Mouse (Mus musculus) neural tube, embryonic 12.5 days (tissue): ENCODE data around the gene Sh2d5. TPM values are rescaled to one million over a fixed set of nuclear protein-coding genes. Genes with fewer than 3 reads are reported as not detected.
A peak's percentile ranks its signal among the peaks of the same experiment; 100 is the strongest.

Source experiments
- ATAC-seq: fragments of 200-750 bp; cut with Nextera tagmentation; 2 replicates; pipeline ENCODE4 v1.8.0; 2017; ENCODE audit warnings: low read depth, mild to moderate bottlenecking, moderate TSS enrichment, moderate library complexity; ENCODE audit not compliant: low FRiP score
- H3K27ac ChIP-seq: fragments of 300-500 bp; sonication (generic); 2 replicates; pipeline ENCODE4 v1.5.1; 2016
- H3K27me3 ChIP-seq: fragments of 300-500 bp; sonication (generic); replicated peaks from 2 replicates; pipeline ENCODE4 v1.6.1; 2016; ENCODE audit warnings: mild to moderate bottlenecking
- H3K36me3 ChIP-seq: fragments of 300-500 bp; sonication (generic); 2 replicates; pipeline ENCODE4 v1.6.1; 2016; ENCODE audit warnings: mild to moderate bottlenecking
- H3K4me1 ChIP-seq: fragments of 300-500 bp; sonication (generic); 2 replicates; pipeline ENCODE4 v1.6.1; 2016
- H3K4me2 ChIP-seq: fragments of 300-500 bp; sonication (generic); replicated peaks from 2 replicates; pipeline ENCODE4 v1.6.1; 2016; ENCODE audit warnings: mild to moderate bottlenecking
- H3K4me3 ChIP-seq: fragments of 300-500 bp; sonication (generic); 2 replicates; pipeline ENCODE4 v1.5.1; 2016
- H3K9ac ChIP-seq: fragments of 300-500 bp; sonication (generic); 2 replicates; pipeline ENCODE4 v1.6.1; 2016; ENCODE audit warnings: mild to moderate bottlenecking
- H3K9me3 ChIP-seq: fragments of 300-500 bp; sonication (generic); 2 replicates; pipeline ENCODE4 v1.6.1; 2016; ENCODE audit warnings: mild to moderate bottlenecking
- WGBS: fragments of 180-500 bp; shearing (Covaris S2); methylation state at CpG from one replicate; pipeline ENCODE4 v1.1.7; 2016; 5-methylcytosine and 5-hydroxymethylcytosine counted together
- polyA plus RNA-seq: library from polyadenylated mRNA; unstranded; fragments of >200 nt; fragmentation: Nextera tagmentation; extraction: Ambion mirVana; gene quantifications from 2 replicates; pipeline ENCODE4 v1.2.1, GENCODE M21; 2016

Gene Sh2d5
- polyA plus RNA-seq, 1 experiment from 2014 or later, result 4.6 TPM

DNA sequence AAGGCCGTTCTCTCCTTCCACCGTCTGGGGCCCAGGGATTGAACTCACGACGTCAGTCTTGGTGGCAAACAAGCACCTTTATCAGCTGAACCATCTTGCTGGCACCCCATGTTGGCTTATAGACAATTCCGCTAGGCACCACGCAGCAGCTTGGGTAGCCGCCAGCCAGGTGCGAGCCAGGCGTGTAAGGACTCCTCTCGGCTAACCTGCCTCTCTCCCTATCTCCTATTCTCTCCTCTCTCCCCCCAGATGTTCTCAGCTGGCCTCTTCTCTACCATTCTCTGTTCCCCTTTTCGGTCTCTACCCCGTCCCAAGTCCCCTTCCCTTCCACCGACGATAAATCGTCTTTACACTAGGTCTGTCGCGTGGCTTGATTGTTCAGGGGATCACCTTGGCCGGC, 53.5 kb downstream of the Sh2d5 start:
- no peaks in the 10 kb centered on the region for H3K9me3 ChIP-seq
- H3K4me1 ChIP-seq, result peaks cover 18% of the 10 kb centered on the region
- peak overlapping the region; percentile 91 for H3K4me2 ChIP-seq
- H3K27me3 ChIP-seq, result no peaks in the 10 kb centered on the region
- peak overlapping the region; percentile 50; the same call in 1 of the 2 replicates for H3K27ac ChIP-seq
- H3K36me3 ChIP-seq, result peaks cover 15% of the 10 kb centered on the region
- H3K4me3 ChIP-seq, result peak overlapping the region; percentile 95
- 16% methylated on average over 18 of the region's 18 CpGs for WGBS
- no peak for ATAC-seq
- peak overlapping the region; percentile 62 for H3K9ac ChIP-seq

DNA sequence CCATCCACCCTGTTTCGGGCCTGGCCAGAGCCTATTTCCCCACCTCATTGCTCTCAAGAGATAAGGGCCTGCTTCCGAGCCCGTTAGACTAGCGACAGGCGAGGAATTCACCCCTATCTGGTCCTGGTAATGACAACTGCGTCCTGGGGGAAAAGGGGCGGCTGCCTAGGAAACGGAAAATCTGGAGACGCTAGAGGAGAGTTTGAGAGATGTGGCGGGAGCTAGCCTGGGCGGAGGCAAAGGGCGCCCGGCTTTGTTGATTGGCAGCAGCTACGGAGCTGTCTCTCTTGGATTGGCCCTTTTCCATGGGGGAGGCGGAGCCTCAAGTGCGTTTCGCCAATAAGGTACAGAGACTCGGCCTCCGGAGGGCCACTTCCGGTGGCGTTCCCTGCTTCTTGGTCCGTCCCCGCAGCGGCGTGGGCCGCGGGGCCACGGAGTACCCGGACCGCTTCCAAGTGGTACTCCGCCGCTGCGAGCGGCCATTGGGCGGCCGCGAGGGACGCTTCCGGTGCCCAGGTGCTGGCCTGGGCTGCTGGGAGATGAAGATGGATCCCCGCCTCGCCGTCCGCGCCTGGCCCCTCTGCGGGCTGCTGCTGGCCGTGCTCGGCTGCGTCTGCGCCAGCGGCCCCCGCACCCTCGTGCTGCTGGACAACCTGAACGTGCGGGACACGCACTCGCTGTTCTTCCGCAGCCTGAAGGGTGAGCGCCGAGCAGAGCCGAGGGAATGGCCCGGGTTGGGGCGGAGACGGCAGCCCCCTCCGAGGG, 54.3 kb downstream of the Sh2d5 start, which contains the start of gene Ddost:
Ddost (plus strand) TSS at position 391 of the 765 bp plus-strand sequence.
- peaks cover 18% of the 10 kb centered on the region for H3K4me1 ChIP-seq
- peak; percentile 98 for ATAC-seq
- no peaks in the 10 kb centered on the region for H3K9me3 ChIP-seq
- peak within 1 kb of the TSS; percentile 90 for H3K9ac ChIP-seq
- peak within 1 kb of the TSS; percentile 91 for H3K4me2 ChIP-seq
- peak within 1 kb of the TSS; percentile 50 for H3K27ac ChIP-seq
- H3K36me3 ChIP-seq, result peaks cover 23% of the 10 kb centered on the region
- under 1% methylated on average over 64 of the region's 64 CpGs for WGBS
- peak within 1 kb of the TSS; percentile 95 for H3K4me3 ChIP-seq
- no peaks in the 10 kb centered on the region for H3K27me3 ChIP-seq

DNA sequence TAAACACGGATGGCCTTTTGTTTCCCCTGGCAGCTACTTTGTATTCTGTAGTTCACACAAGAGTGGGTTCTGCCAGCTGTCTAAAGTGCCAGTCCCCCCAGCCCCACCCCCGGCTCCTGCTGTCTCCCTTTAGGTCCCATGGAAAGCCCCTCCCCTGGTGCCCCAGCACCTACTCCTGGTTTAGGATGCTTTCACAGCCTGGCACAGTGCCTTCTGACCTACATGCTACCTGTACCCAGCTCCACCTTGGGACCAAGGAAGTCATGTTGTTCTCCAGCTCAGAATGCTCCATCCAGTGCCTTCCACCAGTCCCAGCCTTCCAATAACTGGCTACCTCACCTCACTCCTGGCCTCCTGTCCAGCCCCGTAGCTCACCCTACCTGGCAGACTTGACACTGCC, 56.8 kb downstream of the Sh2d5 start:
- no peaks in the 10 kb centered on the region for H3K27me3 ChIP-seq
- no peak overlapping the region for H3K4me3 ChIP-seq
- peaks cover 18% of the 10 kb centered on the region for H3K4me1 ChIP-seq
- H3K27ac ChIP-seq, result no peak overlapping the region
- no peak overlapping the region for H3K4me2 ChIP-seq
- ATAC-seq, result no peak
- peak overlapping the region; percentile 26; the same call in 1 of the 2 replicates for H3K9ac ChIP-seq
- no peaks in the 10 kb centered on the region for H3K9me3 ChIP-seq
- 89% methylated on average over 3 of the region's 3 CpGs for WGBS
- peaks cover 48% of the 10 kb centered on the region for H3K36me3 ChIP-seq

DNA sequence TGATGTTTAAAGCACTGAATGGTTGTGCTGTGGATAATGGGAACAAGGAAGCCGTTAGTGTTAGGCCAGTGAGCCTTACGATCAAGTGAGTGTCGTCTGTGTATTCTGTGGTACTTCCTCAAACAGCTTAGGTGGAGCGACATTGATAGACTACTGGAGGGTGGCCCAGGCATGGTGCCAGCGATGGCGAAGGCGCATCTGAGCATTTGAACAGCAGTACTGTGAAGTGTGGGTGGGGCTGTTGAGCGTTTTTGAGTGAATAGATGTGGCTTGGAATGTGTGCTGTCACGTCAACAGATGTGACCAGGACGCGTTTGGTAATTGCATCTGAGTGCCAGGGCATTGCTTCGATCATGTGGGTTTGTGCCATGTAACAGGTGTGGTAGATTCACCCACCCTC, 57.5 kb downstream of the Sh2d5 start:
- no peak overlapping the region for H3K4me3 ChIP-seq
- no peak for ATAC-seq
- H3K27ac ChIP-seq, result no peak overlapping the region
- no peaks in the 10 kb centered on the region for H3K9me3 ChIP-seq
- no peak overlapping the region for H3K4me2 ChIP-seq
- WGBS, result 94% methylated on average over 12 of the region's 12 CpGs
- peaks cover 55% of the 10 kb centered on the region for H3K36me3 ChIP-seq
- H3K4me1 ChIP-seq, result peaks cover 18% of the 10 kb centered on the region
- no peaks in the 10 kb centered on the region for H3K27me3 ChIP-seq
- no peak overlapping the region for H3K9ac ChIP-seq

DNA sequence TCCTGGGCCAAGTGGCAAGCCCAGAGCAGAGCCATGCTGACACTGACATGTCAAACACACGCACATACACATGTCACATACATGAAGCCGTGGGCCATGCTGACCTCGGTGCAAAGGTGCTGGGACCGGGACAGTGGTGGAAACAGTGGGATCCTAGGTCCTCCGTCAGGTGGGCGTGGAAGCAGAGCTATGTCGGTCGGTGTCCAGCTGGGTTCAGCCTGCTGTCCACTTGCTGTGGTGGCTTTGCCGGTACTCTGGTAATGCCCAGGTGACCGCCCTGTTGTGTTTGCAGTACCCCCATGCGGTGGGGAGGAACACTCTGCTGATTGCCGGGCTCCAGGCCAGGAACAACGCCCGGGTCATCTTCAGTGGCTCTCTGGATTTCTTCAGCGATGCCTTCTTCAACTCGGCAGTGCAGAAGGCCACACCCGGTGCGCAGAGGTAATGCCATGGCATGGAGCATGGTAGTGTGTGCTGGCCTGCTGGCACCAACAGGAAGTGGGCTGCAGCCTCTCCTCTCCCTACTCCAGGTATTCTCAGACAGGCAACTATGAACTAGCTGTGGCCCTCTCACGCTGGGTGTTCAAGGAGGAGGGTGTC, 60.2 kb downstream of the Sh2d5 start:
- no peaks in the 10 kb centered on the region for H3K9me3 ChIP-seq
- H3K27me3 ChIP-seq, result no peaks in the 10 kb centered on the region
- WGBS, result 95% methylated on average over 19 of the region's 19 CpGs
- ATAC-seq, result no peak
- H3K36me3 ChIP-seq, result peaks cover 81% of the 10 kb centered on the region
- H3K27ac ChIP-seq, result no peak overlapping the region
- no peak overlapping the region for H3K4me3 ChIP-seq
- peaks cover 6% of the 10 kb centered on the region for H3K4me1 ChIP-seq
- H3K4me2 ChIP-seq, result no peak overlapping the region
- no peak overlapping the region for H3K9ac ChIP-seq

Other genes with a start within 250 kb of the Sh2d5 start
- 184 and 193 TPM in 2 replicates for gene Hp1bp3, start 34.1 kb upstream of the Sh2d5 start, polyA plus RNA-seq
- 1.1 and 1.7 TPM in 2 replicates for gene Kif17, start within 50 bp of the Sh2d5 start, polyA plus RNA-seq
- gene Ddost, start 54.3 kb downstream of the Sh2d5 start, polyA plus RNA-seq, result 226 and 241 TPM in 2 replicates
- gene Pink1, start 75.9 kb downstream of the Sh2d5 start, polyA plus RNA-seq, result 82.7 and 87.3 TPM in 2 replicates
- gene Cda, start 117.6 kb downstream of the Sh2d5 start, polyA plus RNA-seq, result 4.3 and 4.9 TPM in 2 replicates
- gene Fam43b, start 146.1 kb downstream of the Sh2d5 start, polyA plus RNA-seq, result 0.91 and 1.3 TPM in 2 replicates
- gene Mul1, start 184.3 kb downstream of the Sh2d5 start, polyA plus RNA-seq, result 15.6 and 15.8 TPM in 2 replicates
- 9.2 and 11.7 TPM in 2 replicates for gene Camk2n1, start 203.9 kb downstream of the Sh2d5 start, polyA plus RNA-seq